Mouse (Mus musculus): ENCODE measurements around the gene Ppp1r13l. TPM values are rescaled to one million over a fixed set of nuclear protein-coding genes. Genes with fewer than 3 reads are reported as not detected.

The Ppp1r13l gene
- polyA plus RNA-seq, 1 experiment from 2014 or later, result 3.0 TPM

DNA sequence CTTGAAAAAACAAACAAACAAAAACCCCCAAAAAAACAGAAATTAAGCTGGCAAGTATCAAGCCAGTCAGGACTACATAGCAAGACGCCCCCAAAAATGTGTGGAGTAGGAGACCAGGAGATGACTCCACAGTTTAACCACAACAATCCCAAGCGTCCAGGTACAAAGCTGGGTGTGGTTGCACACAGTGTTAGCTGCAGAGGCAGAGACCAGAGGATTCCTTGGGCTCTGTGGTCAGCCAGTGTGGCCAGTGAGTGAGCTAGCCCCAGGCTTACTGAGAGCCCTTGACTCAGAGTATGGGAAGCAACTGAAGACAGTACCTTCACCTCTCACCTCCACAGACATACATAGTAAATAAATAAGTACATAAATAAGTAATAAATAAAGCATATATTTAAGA is 27.6 kb upstream of the Ppp1r13l start:
- H3K27me3 ChIP-seq (ENCODE audit: insufficient read depth, low read length), result no peaks in the 10 kb centered on the region
- peaks cover 3% of the 10 kb centered on the region; the same call in 1 of the 2 replicates for H3K4me1 ChIP-seq (replicated peaks; ENCODE audit: insufficient read depth, low read length)
- DNase-seq (ENCODE audit: low spot score) (no peak), ATAC-seq (replicated peaks; ENCODE audit: low FRiP score, low read depth) (no peak)
- no peak overlapping the region for H3K9ac ChIP-seq (ENCODE audit: low read depth, low read length)
- H3K4me2 ChIP-seq (ENCODE audit: low read length), result no peak overlapping the region
- H3K9me3 ChIP-seq (replicated peaks; ENCODE audit: low read length), result no peaks in the 10 kb centered on the region
- no peak for TF ChIP-seq CTCF (IDR thresholded peaks at IDR 0.05; ENCODE audit: low read depth)
- WGBS, result 86% methylated on average over 2 of the region's 2 CpGs
- no peak overlapping the region for H3K4me3 ChIP-seq (replicated peaks; ENCODE audit: low read depth, low read length)
- H3K27ac ChIP-seq, result no peak overlapping the region
- no peaks in the 10 kb centered on the region for H3K36me3 ChIP-seq (ENCODE audit: insufficient read depth, low read length)

DNA sequence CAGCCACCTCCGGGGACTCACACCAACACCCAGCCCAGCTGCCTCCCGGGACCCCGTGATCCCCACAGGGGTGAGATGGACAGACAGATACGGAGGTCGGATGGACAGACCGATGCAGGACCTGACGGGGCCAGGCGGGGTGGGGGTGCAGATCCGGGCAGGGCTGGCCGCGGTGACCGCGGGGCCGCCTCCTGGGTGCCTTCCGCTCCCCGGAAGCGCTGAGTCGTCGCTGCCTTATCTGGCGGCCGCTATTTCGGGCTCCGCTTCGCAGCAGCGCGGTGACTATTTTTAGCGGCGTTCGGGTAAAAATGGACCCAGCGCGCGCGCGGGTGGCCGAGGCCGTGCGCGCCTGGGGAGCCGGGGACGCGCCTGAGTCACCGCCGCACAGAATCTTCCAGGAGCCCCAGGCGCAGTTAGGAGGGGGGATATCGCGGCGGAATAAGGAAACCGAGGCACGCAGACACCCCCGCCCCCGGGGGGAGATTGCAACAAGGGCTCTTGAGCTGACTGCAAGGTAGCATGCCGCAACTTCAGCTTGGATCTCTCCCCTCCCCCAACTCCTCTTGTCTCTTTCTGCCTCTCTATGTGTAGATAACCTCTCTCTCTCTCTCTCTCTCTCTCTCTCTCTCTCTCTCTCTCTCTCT is 26.7 kb upstream of the Ppp1r13l start:
- Histone ChIP-seq H3K27ac (peak overlapping the region; percentile 54; the same call in 1 of the 2 replicates), H3K4me3 (replicated peaks; ENCODE audit: low read depth, low read length) (peak overlapping the region; percentile 59), H3K4me1 (replicated peaks; ENCODE audit: insufficient read depth, low read length) (peaks cover 3% of the 10 kb centered on the region; the same call in 1 of the 2 replicates), H3K4me2 (ENCODE audit: low read length) (peak overlapping the region; percentile 92), H3K9ac (ENCODE audit: low read depth, low read length) (peak overlapping the region; percentile 72), H3K36me3 (ENCODE audit: insufficient read depth, low read length) (no peaks in the 10 kb centered on the region), H3K27me3 (ENCODE audit: insufficient read depth, low read length) (no peaks in the 10 kb centered on the region), H3K9me3 (replicated peaks; ENCODE audit: low read length) (no peaks in the 10 kb centered on the region)
- ATAC-seq (replicated peaks; ENCODE audit: low FRiP score, low read depth), result peak; percentile 62
- no peak for TF ChIP-seq CTCF (IDR thresholded peaks at IDR 0.05; ENCODE audit: low read depth)
- DNase-seq (ENCODE audit: low spot score), result peak; percentile 73
- WGBS, result under 1% methylated on average over 48 of the region's 52 CpGs

DNA sequence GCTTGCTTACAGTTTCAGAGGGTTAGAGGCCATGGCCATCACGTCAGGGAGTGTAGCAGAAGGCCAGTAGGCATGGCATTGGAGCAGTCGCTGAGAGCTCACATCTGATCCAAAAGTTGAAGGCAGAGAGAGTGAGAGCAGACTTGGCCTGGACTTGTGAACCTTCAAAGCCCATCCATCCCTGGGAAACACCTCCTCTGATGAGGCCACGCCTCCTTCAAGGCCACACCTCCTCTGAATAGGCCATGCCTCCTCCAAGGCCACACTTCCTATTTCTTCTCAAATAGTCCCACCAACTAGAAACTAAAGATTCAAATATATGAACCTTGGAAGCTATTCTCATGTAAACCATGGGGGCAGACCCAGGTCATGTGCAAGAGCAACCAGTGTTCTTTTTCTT is 24.0 kb upstream of the Ppp1r13l start:
- Histone ChIP-seq H3K27me3 (ENCODE audit: insufficient read depth, low read length) (no peaks in the 10 kb centered on the region), H3K27ac (no peak overlapping the region), H3K4me3 (replicated peaks; ENCODE audit: low read depth, low read length) (no peak overlapping the region), H3K9me3 (replicated peaks; ENCODE audit: low read length) (no peaks in the 10 kb centered on the region), H3K4me1 (replicated peaks; ENCODE audit: insufficient read depth, low read length) (0 out of 2 replicates have a peak, but pooled peaks cover 3% of the 10 kb centered on the region), H3K36me3 (ENCODE audit: insufficient read depth, low read length) (no peaks in the 10 kb centered on the region), H3K9ac (ENCODE audit: low read depth, low read length) (no peak overlapping the region), H3K4me2 (ENCODE audit: low read length) (no peak overlapping the region)
- 42% methylated on average over 3 of the region's 3 CpGs for WGBS
- ATAC-seq (replicated peaks; ENCODE audit: low FRiP score, low read depth) (peak; percentile 50; the same call in 1 of the 2 replicates), DNase-seq (ENCODE audit: low spot score) (peak; percentile 43)
- TF ChIP-seq CTCF (IDR thresholded peaks at IDR 0.05; ENCODE audit: low read depth), result no peak

DNA sequence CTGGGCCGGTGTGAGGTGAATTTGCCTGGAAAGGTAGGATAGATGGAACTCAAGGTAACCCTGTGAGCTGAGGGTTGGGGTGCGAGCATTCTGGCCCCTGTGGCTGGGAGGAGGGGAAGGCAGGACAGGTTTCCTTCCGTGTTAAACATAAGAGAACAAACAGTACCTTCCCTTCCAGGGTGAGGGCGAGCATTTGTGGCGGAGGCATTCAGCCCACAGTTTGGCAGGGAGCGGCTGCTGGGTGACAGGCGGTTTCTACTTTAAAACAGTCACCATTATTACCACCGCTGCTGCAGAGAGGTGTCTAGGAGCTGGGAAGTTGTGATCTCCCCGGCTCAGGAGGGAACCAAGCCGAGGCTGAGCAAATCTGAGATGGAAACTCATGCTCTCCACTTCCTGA is 22.4 kb upstream of the Ppp1r13l start:
- H3K4me2 ChIP-seq (ENCODE audit: low read length), result no peak overlapping the region
- H3K9ac ChIP-seq (ENCODE audit: low read depth, low read length), result no peak overlapping the region
- H3K9me3 ChIP-seq (replicated peaks; ENCODE audit: low read length), result no peaks in the 10 kb centered on the region
- peaks cover 9% of the 10 kb centered on the region; the same call in 1 of the 2 replicates for H3K4me1 ChIP-seq (replicated peaks; ENCODE audit: insufficient read depth, low read length)
- TF ChIP-seq CTCF (IDR thresholded peaks at IDR 0.05; ENCODE audit: low read depth), result no peak
- H3K27ac ChIP-seq, result no peak overlapping the region
- H3K27me3 ChIP-seq (ENCODE audit: insufficient read depth, low read length), result 0 out of 2 replicates have a peak, but pooled peaks cover 5% of the 10 kb centered on the region
- DNase-seq (ENCODE audit: low spot score) (no peak), ATAC-seq (replicated peaks; ENCODE audit: low FRiP score, low read depth) (no peak)
- 63% methylated on average over 10 of the region's 10 CpGs for WGBS
- H3K4me3 ChIP-seq (replicated peaks; ENCODE audit: low read depth, low read length), result no peak overlapping the region
- H3K36me3 ChIP-seq (ENCODE audit: insufficient read depth, low read length), result no peaks in the 10 kb centered on the region

- Histone ChIP-seq H3K27me3 (ENCODE audit: insufficient read depth, low read length) (0 out of 2 replicates have a peak, but pooled peaks cover 6% of the 10 kb centered on the region), H3K4me1 (replicated peaks; ENCODE audit: insufficient read depth, low read length) (peaks cover 14% of the 10 kb centered on the region; the same call in 1 of the 2 replicates), H3K36me3 (ENCODE audit: insufficient read depth, low read length) (no peaks in the 10 kb centered on the region), H3K27ac (no peak overlapping the region), H3K9ac (ENCODE audit: low read depth, low read length) (no peak overlapping the region), H3K4me2 (ENCODE audit: low read length) (no peak overlapping the region), H3K9me3 (replicated peaks; ENCODE audit: low read length) (no peaks in the 10 kb centered on the region), H3K4me3 (replicated peaks; ENCODE audit: low read depth, low read length) (no peak overlapping the region)
- 56% methylated on average over 2 of the region's 2 CpGs for WGBS
- ATAC-seq (replicated peaks; ENCODE audit: low FRiP score, low read depth) (no peak), DNase-seq (ENCODE audit: low spot score) (no peak)
- TF ChIP-seq CTCF (IDR thresholded peaks at IDR 0.05; ENCODE audit: low read depth), result no peak
Measured at GRCm38 (mm10) chr7:19338060-19338459, 21.5 kb upstream of the Ppp1r13l start.

DNA sequence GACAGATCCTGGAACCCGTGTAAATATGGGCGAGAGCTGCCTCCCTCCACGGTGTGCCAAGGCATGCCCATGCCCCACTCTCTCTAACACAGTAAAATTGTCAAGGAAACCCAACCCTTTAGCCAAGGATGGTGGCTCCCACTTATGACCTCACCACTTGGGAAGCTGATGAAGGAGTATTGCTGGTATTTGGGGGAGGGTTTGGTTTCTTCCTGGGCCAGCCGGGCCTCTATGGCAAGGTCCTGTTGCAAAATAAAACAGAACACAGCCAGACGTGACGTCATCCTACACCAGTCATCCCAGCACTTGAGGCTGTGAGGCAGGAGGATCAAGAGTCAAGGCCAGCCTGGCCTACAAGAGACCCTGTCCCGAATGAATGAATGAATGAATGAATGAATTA is 21.0 kb upstream of the Ppp1r13l start:
- Histone ChIP-seq H3K27ac (no peak overlapping the region), H3K36me3 (ENCODE audit: insufficient read depth, low read length) (no peaks in the 10 kb centered on the region), H3K9ac (ENCODE audit: low read depth, low read length) (no peak overlapping the region), H3K27me3 (ENCODE audit: insufficient read depth, low read length) (0 out of 2 replicates have a peak, but pooled peaks cover 6% of the 10 kb centered on the region), H3K4me1 (replicated peaks; ENCODE audit: insufficient read depth, low read length) (peaks cover 14% of the 10 kb centered on the region; the same call in 1 of the 2 replicates), H3K4me2 (ENCODE audit: low read length) (no peak overlapping the region), H3K9me3 (replicated peaks; ENCODE audit: low read length) (no peaks in the 10 kb centered on the region), H3K4me3 (replicated peaks; ENCODE audit: low read depth, low read length) (no peak overlapping the region)
- peak; percentile 24 for DNase-seq (ENCODE audit: low spot score)
- WGBS, result 62% methylated on average over 7 of the region's 7 CpGs
- no peak for ATAC-seq (replicated peaks; ENCODE audit: low FRiP score, low read depth)
- no peak for TF ChIP-seq CTCF (IDR thresholded peaks at IDR 0.05; ENCODE audit: low read depth)

Measured in kidney, postnatal 0 days (tissue).